Mouse (Mus musculus) limb, embryonic 14.5 days (tissue): ENCODE measurements at regions not wholly inside any gene's neighbourhood (a gene's known extent, or its start where the extent isn't known, plus 50 kb on each side); places are given as distances from the start of the nearest gene placed in this dataset.

Experiments
- ATAC-seq: fragments of 200-750 bp; cut with Nextera tagmentation; 2 replicates; pipeline ENCODE4 v1.8.0; 2017; ENCODE audit warnings: low read depth, moderate number of reproducible peaks, moderate TSS enrichment; ENCODE audit not compliant: low FRiP score
- DNase-seq: peaks from one replicate; pipeline ENCODE4 v3.0.0-alpha.2; 2015; ENCODE audit warnings: low spot score
- H3K27ac ChIP-seq: fragments of 300-500 bp; sonication (generic); replicated peaks from 2 replicates; pipeline ENCODE4 v1.5.1; 2014; ENCODE audit warnings: low read depth, mild to moderate bottlenecking, low read length, moderate library complexity, mixed read lengths
- H3K27me3 ChIP-seq: fragments of 300-500 bp; sonication (generic); 2 replicates; pipeline ENCODE4 v1.6.1; 2014; ENCODE audit warnings: low read length, mixed read lengths; ENCODE audit not compliant: control insufficient read depth, insufficient read depth
- H3K36me3 ChIP-seq: fragments of 300-500 bp; sonication (generic); 2 replicates; pipeline ENCODE4 v1.6.1; 2014; ENCODE audit warnings: mild to moderate bottlenecking, low read length, moderate library complexity, mixed read lengths; ENCODE audit not compliant: control insufficient read depth, insufficient read depth
- H3K4me1 ChIP-seq: fragments of 300-500 bp; sonication (generic); 2 replicates; pipeline ENCODE4 v1.6.1; 2014; ENCODE audit warnings: antibody characterized with exemption, low read length, mixed read lengths; ENCODE audit not compliant: control insufficient read depth, insufficient read depth
- H3K4me2 ChIP-seq: fragments of 300-500 bp; sonication (generic); replicated peaks from 2 replicates; pipeline ENCODE4 v1.6.1; 2014; ENCODE audit warnings: low read depth, mild to moderate bottlenecking, low read length, moderate library complexity; ENCODE audit not compliant: severe bottlenecking
- H3K4me3 ChIP-seq: fragments of 300-500 bp; sonication (generic); replicated peaks from 2 replicates; pipeline ENCODE4 v1.5.1; 2014; ENCODE audit warnings: low read length
- H3K9ac ChIP-seq: fragments of 300-500 bp; sonication (generic); 2 replicates; pipeline ENCODE4 v1.6.1; 2014; ENCODE audit warnings: mild to moderate bottlenecking, low read depth, low read length, moderate library complexity; ENCODE audit not compliant: severe bottlenecking
- H3K9me3 ChIP-seq: fragments of 300-500 bp; sonication (generic); 2 replicates; pipeline ENCODE4 v1.6.1; 2016; ENCODE audit warnings: low read length; ENCODE audit not compliant: control insufficient read depth
- POLR2A ChIP-seq: fragments of 200-500 bp; IDR thresholded peaks from 2 replicates; pipeline ENCODE4 v1.8.0; 2012; ENCODE audit warnings: inconsistent platforms, mild to moderate bottlenecking, moderate library complexity, borderline replicate concordance; ENCODE audit not compliant: insufficient read depth, insufficient read length; ENCODE audit errors: extremely low read depth
- WGBS: fragments of 180-500 bp; shearing (Covaris S2); extraction: QIAGEN DNeasy Blood & Tissue Kit; methylation state at CpG from one replicate; pipeline ENCODE4 v1.1.7; 2014; 5-methylcytosine and 5-hydroxymethylcytosine counted together

DNA sequence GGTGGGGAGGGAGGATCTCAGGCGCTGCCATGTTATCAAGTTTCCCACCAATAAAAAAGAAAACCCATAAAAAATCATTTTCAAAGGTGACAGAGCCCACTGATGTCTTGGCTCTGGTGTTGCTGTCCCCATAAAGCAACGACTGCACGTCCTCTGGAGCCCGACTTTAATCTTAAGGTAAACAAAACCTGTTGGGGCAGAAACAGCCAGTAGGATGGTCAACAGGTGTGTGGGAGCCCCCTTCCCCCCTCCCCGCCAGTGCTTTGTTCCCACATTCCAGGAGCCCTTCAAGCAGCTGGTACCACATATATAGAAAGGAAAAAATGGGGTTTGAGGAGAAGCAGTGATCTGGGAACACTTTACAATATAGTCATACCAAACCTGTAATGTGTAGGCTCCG, 118.3 kb upstream of the Lrig1 start:
- H3K9ac ChIP-seq = no peak overlapping the region
- H3K9me3 ChIP-seq = no peaks in the 10 kb centered on the region
- H3K4me3 ChIP-seq = no peak overlapping the region
- no peak overlapping the region for H3K27ac ChIP-seq
- TF ChIP-seq POLR2A = no peak
- H3K4me2 ChIP-seq = no peak overlapping the region
- H3K4me1 ChIP-seq = peaks cover 7% of the 10 kb centered on the region; the same call in 1 of the 2 replicates
- DNase-seq (no peak), ATAC-seq (no peak)
- no peaks in the 10 kb centered on the region for H3K36me3 ChIP-seq
- H3K27me3 ChIP-seq = no peaks in the 10 kb centered on the region
- 21% methylated on average over 6 of the region's 6 CpGs for WGBS

GRCm38 (mm10) chr6:94816161-94816560, 116.2 kb upstream of the Lrig1 start:
- Histone ChIP-seq H3K9ac (no peak overlapping the region), H3K4me1 (peaks cover 7% of the 10 kb centered on the region; the same call in 1 of the 2 replicates), H3K9me3 (no peaks in the 10 kb centered on the region), H3K27ac (no peak overlapping the region), H3K27me3 (no peaks in the 10 kb centered on the region), H3K4me3 (no peak overlapping the region), H3K36me3 (no peaks in the 10 kb centered on the region), H3K4me2 (no peak overlapping the region)
- WGBS = 71% methylated on average over 5 of the region's 5 CpGs
- DNase-seq = no peak
- TF ChIP-seq POLR2A = no peak
- ATAC-seq = no peak

DNA sequence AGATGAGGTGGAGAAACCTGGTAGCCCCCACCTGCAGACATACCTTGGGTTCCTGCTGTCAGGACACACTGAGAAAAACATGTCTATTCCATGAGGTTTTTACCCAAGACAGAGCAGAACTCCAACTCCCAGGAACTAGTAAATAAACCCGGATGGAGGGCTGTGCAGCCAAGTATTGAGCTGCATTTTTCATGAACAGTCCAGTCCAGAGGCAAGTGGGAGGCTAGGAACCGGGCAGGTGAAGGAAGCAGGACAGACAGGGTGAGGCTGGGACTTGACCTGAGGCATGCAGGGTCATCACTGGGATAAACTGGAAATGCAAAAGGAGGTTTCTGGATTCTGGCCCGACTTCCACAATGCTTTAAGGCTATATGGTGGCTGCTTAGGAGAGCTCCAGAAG, 114.8 kb upstream of the Lrig1 start:
- no peak for DNase-seq
- Histone ChIP-seq H3K27me3 (no peaks in the 10 kb centered on the region), H3K4me2 (no peak overlapping the region), H3K27ac (no peak overlapping the region), H3K9me3 (no peaks in the 10 kb centered on the region), H3K36me3 (no peaks in the 10 kb centered on the region), H3K4me3 (no peak overlapping the region), H3K4me1 (peaks cover 7% of the 10 kb centered on the region; the same call in 1 of the 2 replicates), H3K9ac (no peak overlapping the region)
- no peak for ATAC-seq
- no peak for TF ChIP-seq POLR2A
- WGBS = 60% methylated on average over 3 of the region's 3 CpGs

DNA sequence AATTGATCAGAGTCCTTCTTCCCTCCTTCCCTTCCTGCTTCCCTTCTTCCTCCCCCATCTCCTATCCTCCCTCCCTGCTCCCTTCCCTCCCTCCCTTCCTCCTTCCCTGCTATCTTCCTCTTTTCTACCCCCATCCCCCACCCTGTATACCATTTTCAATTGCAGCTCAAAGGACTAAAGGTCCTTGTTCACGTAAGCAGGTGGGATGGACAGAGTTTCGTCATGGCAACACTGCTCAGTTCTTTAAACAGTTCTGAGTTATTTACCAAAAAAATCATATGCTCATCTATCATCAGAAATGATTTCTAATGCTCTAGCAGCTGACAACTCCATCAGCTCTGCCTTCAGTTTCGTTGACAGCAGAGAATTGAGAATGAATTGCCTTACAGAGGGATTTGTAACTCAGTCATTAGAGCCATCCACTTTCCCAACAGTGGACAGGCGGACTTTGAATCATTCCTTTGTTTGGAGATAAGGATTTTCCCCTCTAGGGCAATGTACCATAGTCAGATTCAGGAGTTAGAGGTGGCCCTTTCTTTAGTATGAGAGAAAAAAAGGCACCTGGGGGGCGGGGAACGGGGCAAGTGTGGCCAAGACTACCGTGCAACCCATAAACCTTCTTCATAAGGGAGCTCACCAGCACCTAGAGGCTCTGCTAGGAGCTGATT, 113.7 kb upstream of the Lrig1 start:
- 65% methylated on average over 7 of the region's 7 CpGs for WGBS
- no peak for TF ChIP-seq POLR2A
- ATAC-seq (no peak), DNase-seq (no peak)
- no peak overlapping the region for H3K9ac ChIP-seq
- H3K9me3 ChIP-seq = no peaks in the 10 kb centered on the region
- H3K4me1 ChIP-seq = peaks cover 7% of the 10 kb centered on the region; the same call in 1 of the 2 replicates
- H3K4me3 ChIP-seq = no peak overlapping the region
- no peak overlapping the region for H3K4me2 ChIP-seq
- H3K27me3 ChIP-seq = no peaks in the 10 kb centered on the region
- H3K27ac ChIP-seq = no peak overlapping the region
- no peaks in the 10 kb centered on the region for H3K36me3 ChIP-seq

- no peaks in the 10 kb centered on the region for H3K36me3 ChIP-seq
- no peaks in the 10 kb centered on the region for H3K27me3 ChIP-seq
- no peaks in the 10 kb centered on the region for H3K9me3 ChIP-seq
- no peak overlapping the region for H3K4me2 ChIP-seq
- H3K27ac ChIP-seq = no peak overlapping the region
- no peak overlapping the region for H3K4me3 ChIP-seq
- no peak overlapping the region for H3K9ac ChIP-seq
- WGBS = 32% methylated on average over 4 of the region's 4 CpGs
- ATAC-seq (no peak), DNase-seq (no peak)
- no peak for TF ChIP-seq POLR2A
- H3K4me1 ChIP-seq = 0 out of 2 replicates have a peak, but pooled peaks cover 2% of the 10 kb centered on the region
Measured at GRCm38 (mm10) chr6:94811846-94812245, 111.9 kb upstream of the Lrig1 start.
